8 mouse cellular contexts compared by ENCODE assay signal in the genomic region with DNA sequence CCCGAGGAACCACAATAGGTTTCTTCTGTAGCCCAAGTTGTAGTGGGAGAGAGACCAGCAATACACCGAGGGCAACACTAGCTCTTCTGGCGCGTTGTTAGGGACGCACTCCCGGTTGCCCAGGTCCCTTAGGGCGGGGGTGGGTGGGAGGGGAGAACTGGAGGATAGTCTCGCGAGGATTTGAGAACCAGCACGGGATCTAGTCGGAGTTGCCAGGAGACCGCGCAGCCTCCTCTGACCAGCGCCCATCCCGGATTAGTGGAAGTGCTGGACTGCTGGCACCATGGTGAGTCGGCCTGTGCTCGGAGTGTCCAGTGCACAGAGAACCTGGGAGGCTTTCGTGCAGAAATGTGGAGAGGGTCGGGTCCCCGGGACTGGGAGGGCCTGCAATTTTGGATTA. TPM values are rescaled to one million over a fixed set of nuclear protein-coding genes. Genes with fewer than 3 reads are reported as not detected.
DNase-seq lines count a peak whose midpoint lies in the region; ATAC-seq lines count a peak whose summit lies in the region.

A gene (plus strand): TSS at position 168 of the 400 bp plus-strand sequence.

- H3K4me3 ChIP-seq in brown adipose tissue, adult 24 weeks (ENCODE audit: insufficient read depth, low read depth, low read length): peak within 1 kb of the TSS; percentile 93
- H3K4me3 ChIP-seq in heart, embryonic 14.5 days (ENCODE audit: control insufficient read depth in 1 of 2, insufficient read depth in 1 of 2, low read depth in 1 of 2, low read length in 2 of 2): peak within 1 kb of the TSS; percentile 67 to 70
- peak within 1 kb of the TSS; percentile 66 for H3K4me3 ChIP-seq in liver, embryonic 13.5 days (replicated peaks)
- peak within 1 kb of the TSS; percentile 82 for H3K4me3 ChIP-seq in stomach, embryonic 16.5 days (replicated peaks; ENCODE audit: low read length)

- ATAC-seq in heart, embryonic 14.5 days (ENCODE audit: insufficient number of reproducible peaks, insufficient read depth, low FRiP score, low read depth): peak; percentile 93
- peak; percentile 83 for ATAC-seq in liver, embryonic 13.5 days (ENCODE audit: low read depth)
- ATAC-seq in stomach, embryonic 16.5 days (ENCODE audit: insufficient read depth, low FRiP score): peak; percentile 97

- peaks cover 9% of the 10 kb centered on the region; the same call in 1 of the 2 replicates for H3K4me1 ChIP-seq in brown adipose tissue, adult 24 weeks (ENCODE audit: control insufficient read depth, insufficient read depth, insufficient read length, low read length)
- H3K4me1 ChIP-seq in heart, embryonic 14.5 days (ENCODE audit: control insufficient read depth in 2 of 2, insufficient read depth in 2 of 2, low read length in 2 of 2): peaks cover 15 to 23% of the 10 kb centered on the region in 2 experiments
- peaks cover 24% of the 10 kb centered on the region for H3K4me1 ChIP-seq in liver, embryonic 13.5 days (replicated peaks)
- H3K4me1 ChIP-seq in stomach, embryonic 16.5 days (ENCODE audit: control insufficient read depth, insufficient read depth, low read length): peaks cover 16% of the 10 kb centered on the region

- WGBS in heart, embryonic 14.5 days: under 1% methylated on average over 20 of the region's 20 CpGs
- WGBS in liver, embryonic 13.5 days (ENCODE audit: insufficient replicate concordance): under 1% methylated on average over 20 of the region's 20 CpGs
- under 1% methylated on average over 20 of the region's 20 CpGs for WGBS in stomach, embryonic 16.5 days

- H3K36me3 ChIP-seq in heart, embryonic 14.5 days (ENCODE audit: control insufficient read depth, insufficient read depth, low read length): peaks cover 25% of the 10 kb centered on the region
- peaks cover 16% of the 10 kb centered on the region; the same call in 1 of the 2 replicates for H3K36me3 ChIP-seq in liver, embryonic 13.5 days
- H3K36me3 ChIP-seq in stomach, embryonic 16.5 days (ENCODE audit: control insufficient read depth, insufficient read depth, low read length): no peaks in the 10 kb centered on the region

- no peaks in the 10 kb centered on the region for H3K9me3 ChIP-seq in heart, embryonic 14.5 days (ENCODE audit: control insufficient read depth, low read length)
- H3K9me3 ChIP-seq in liver, embryonic 13.5 days (replicated peaks): no peaks in the 10 kb centered on the region
- no peaks in the 10 kb centered on the region for H3K9me3 ChIP-seq in stomach, embryonic 16.5 days (replicated peaks; ENCODE audit: control insufficient read depth, low read length)

- H3K27me3 ChIP-seq in heart, embryonic 14.5 days (ENCODE audit: control insufficient read depth, insufficient read depth, low read length): peaks cover 28% of the 10 kb centered on the region
- H3K27me3 ChIP-seq in liver, embryonic 13.5 days: peaks cover 43% of the 10 kb centered on the region
- peaks cover 28% of the 10 kb centered on the region for H3K27me3 ChIP-seq in stomach, embryonic 16.5 days (ENCODE audit: control insufficient read depth, insufficient read depth, low read length)

- H3K27ac ChIP-seq in brown adipose tissue, adult 24 weeks (replicated peaks; ENCODE audit: low read depth, low read length): no peak within 1 kb of the TSS
- H3K27ac ChIP-seq in heart, embryonic 14.5 days (replicated peaks in 1 of 2; ENCODE audit: control insufficient read depth in 1 of 2, insufficient read depth in 1 of 2, low read depth in 2 of 2, low read length in 2 of 2): no peak within 1 kb of the TSS
- no peak within 1 kb of the TSS for H3K27ac ChIP-seq in liver, embryonic 13.5 days
- no peak within 1 kb of the TSS; the same call in 1 of the 2 replicates for H3K27ac ChIP-seq in stomach, embryonic 16.5 days (ENCODE audit: low read length)

- peak within 1 kb of the TSS; percentile 91 for H3K4me2 ChIP-seq in heart, embryonic 14.5 days (ENCODE audit: low read length)
- peak within 1 kb of the TSS; percentile 82 for H3K4me2 ChIP-seq in liver, embryonic 13.5 days
- peak within 1 kb of the TSS; percentile 93 for H3K4me2 ChIP-seq in stomach, embryonic 16.5 days (ENCODE audit: low read depth, low read length)

- peak; percentile 93 for DNase-seq in CD4-positive, CD25-positive, alpha-beta regulatory T cell, adult 2 months (ENCODE audit: low read depth, low spot score)
- peak; percentile 43 for DNase-seq in fat pad, adult 2 months (ENCODE audit: extremely low read depth, low read depth, low spot score)
- peak; percentile 95 for DNase-seq in kidney, postnatal 14 days
- peak; percentile 68 for DNase-seq in liver, embryonic 13.5 days
- DNase-seq in neural tube, embryonic 10.5 days (ENCODE audit: extremely low spot score, low spot score): peak; percentile 92

- H3K9ac ChIP-seq in heart, embryonic 14.5 days (ENCODE audit: low read length): peak within 1 kb of the TSS; percentile 82
- peak within 1 kb of the TSS; percentile 64 for H3K9ac ChIP-seq in liver, embryonic 13.5 days
- H3K9ac ChIP-seq in stomach, embryonic 16.5 days (ENCODE audit: low read length): peak within 1 kb of the TSS; percentile 85

RNA-seq across cellular contexts. Expression of the gene that starts here (rescaled TPM):
- 2.1 and 2.3 TPM in 2 replicates for polyA plus RNA-seq in brown adipose tissue, adult 24 weeks (2012; ENCODE audit: insufficient read depth, insufficient read length, missing spikeins)
- 13.6 and 13.9 TPM in 2 replicates for polyA plus RNA-seq in heart, embryonic 14.5 days (2014; fragmentation: Nextera tagmentation; extraction: Ambion mirVana)
- 4.2 and 4.8 TPM in 2 replicates for polyA plus RNA-seq in liver, embryonic 13.5 days (2015; fragmentation: Nextera tagmentation; extraction: Ambion mirVana)
- polyA plus RNA-seq in stomach, embryonic 16.5 days (2015; fragmentation: Nextera tagmentation; extraction: Ambion mirVana): 24.7 and 25.9 TPM in 2 replicates

Comparison
In these comparisons a context has a peak if more than half of its experiments do, and no peak if none do; other contexts are left out.
1. DNase-seq: peak in every context shown above with its lines; median percentile 95 in kidney, postnatal 14 days; 93 in CD4-positive, CD25-positive, alpha-beta regulatory T cell, adult 2 months; 92 in neural tube, embryonic 10.5 days; 68 in liver, embryonic 13.5 days; 43 in fat pad, adult 2 months.